Comparison of ENCODE assay signal across 8 mouse cellular contexts in the genomic region with DNA sequence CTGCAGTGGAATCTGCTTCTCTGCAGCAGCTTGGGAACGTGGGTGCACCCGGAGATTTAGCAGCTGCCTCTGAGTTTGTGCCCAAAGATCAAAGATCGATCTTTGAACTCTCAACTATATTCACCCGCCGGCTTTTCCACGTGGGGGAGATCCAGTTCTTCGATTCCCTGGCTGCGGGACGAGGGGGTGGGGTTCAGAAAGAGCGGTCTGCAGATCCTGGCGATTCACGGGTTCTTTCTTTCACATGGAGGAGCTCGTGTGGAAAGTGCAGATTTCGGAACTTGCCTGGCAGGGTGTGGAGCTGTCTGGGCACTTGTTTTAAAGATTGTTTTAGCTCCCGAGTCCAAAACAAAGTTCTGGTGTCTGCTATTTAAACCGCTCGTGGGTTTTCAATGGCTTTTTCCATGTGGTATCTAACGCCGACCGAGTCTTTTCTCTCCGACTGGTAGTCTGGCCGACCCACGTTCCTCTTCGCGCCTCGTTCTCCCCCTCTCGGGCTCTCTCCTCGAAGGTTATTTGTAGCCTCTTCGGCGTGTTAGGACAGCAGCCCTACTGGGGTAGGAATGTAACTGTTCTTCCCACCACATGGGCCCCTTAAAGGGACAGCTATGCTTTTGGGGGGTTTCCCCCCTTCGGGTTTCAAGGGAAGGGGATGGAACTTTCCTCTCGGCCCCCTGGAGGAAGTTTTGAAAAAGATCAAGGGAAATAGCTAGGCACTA. TPM values are rescaled to one million over a fixed set of nuclear protein-coding genes. Genes with fewer than 3 reads are reported as not detected.
DNase-seq lines count a peak whose midpoint lies in the region; ATAC-seq and TF ChIP-seq lines count a peak whose summit lies in the region.

No protein-coding gene starts in this region.

- H3K4me2 ChIP-seq in heart, postnatal 0 days (ENCODE audit: low read depth, low read length) = peak overlapping the region; percentile 94
- H3K4me2 ChIP-seq in stomach, embryonic 14.5 days (replicated peaks; ENCODE audit: low read depth, low read length) = peak overlapping the region; percentile 89

- H3K9me3 ChIP-seq in heart, postnatal 0 days (replicated peaks; ENCODE audit: control insufficient read depth, low read length) = no peaks in the 10 kb centered on the region
- H3K9me3 ChIP-seq in stomach, embryonic 14.5 days (ENCODE audit: control insufficient read depth, low read depth, low read length) = no peaks in the 10 kb centered on the region

- no peak overlapping the region for H3K27ac ChIP-seq in thymus, adult 2 months (ENCODE audit: control insufficient read depth, insufficient read depth, low read length)
- peak overlapping the region; percentile 85 for H3K27ac ChIP-seq in heart, postnatal 0 days (ENCODE audit: low read depth)
- H3K27ac ChIP-seq in stomach, embryonic 14.5 days (ENCODE audit: low read length) = peak overlapping the region; percentile 92

- no peak for TF ChIP-seq CTCF in thymus, adult 2 months (IDR thresholded peaks at IDR 0.05; ENCODE audit: borderline replicate concordance, control insufficient read depth, extremely low read depth, insufficient read depth, low read length, poor library complexity)
- peak; percentile 27 for TF ChIP-seq CTCF in heart, postnatal 0 days (IDR thresholded peaks at IDR 0.05; ENCODE audit: low read depth)

- TF ChIP-seq EP300 in heart, postnatal 0 days (IDR thresholded peaks at IDR 0.05; ENCODE audit: low read depth) = no peak

- peaks cover 18% of the 10 kb centered on the region for H3K27me3 ChIP-seq in thymus, adult 2 months (ENCODE audit: control insufficient read depth, insufficient read depth, low read length)
- H3K27me3 ChIP-seq in heart, postnatal 0 days (ENCODE audit: control insufficient read depth, insufficient read depth, low read length) = no peaks in the 10 kb centered on the region
- no peaks in the 10 kb centered on the region for H3K27me3 ChIP-seq in stomach, embryonic 14.5 days (ENCODE audit: control insufficient read depth, insufficient read depth, low read length)

- peak; percentile 46 for ATAC-seq in heart, postnatal 0 days (ENCODE audit: insufficient read depth, low read depth)
- no peak for ATAC-seq in stomach, embryonic 14.5 days (ENCODE audit: insufficient number of reproducible peaks, insufficient read depth, low FRiP score, low read depth)
- no peak for ATAC-seq in erythroid progenitor cell, adult 5-6 weeks (replicated peaks; ENCODE audit: low FRiP score, poor library complexity, severe bottlenecking)

- no peak for TF ChIP-seq POLR2A in thymus, adult 2 months (IDR thresholded peaks at IDR 0.05; ENCODE audit: control insufficient read depth, extremely low read depth, insufficient read depth, low read length, poor library complexity)

- H3K36me3 ChIP-seq in thymus, adult 2 months (ENCODE audit: control insufficient read depth, insufficient read depth, low read length) = no peaks in the 10 kb centered on the region
- no peaks in the 10 kb centered on the region for H3K36me3 ChIP-seq in heart, postnatal 0 days (replicated peaks; ENCODE audit: control insufficient read depth, insufficient read depth, low read length)
- H3K36me3 ChIP-seq in stomach, embryonic 14.5 days (ENCODE audit: control insufficient read depth, insufficient read depth, low read length) = no peaks in the 10 kb centered on the region

- peaks cover 17% of the 10 kb centered on the region for H3K4me1 ChIP-seq in thymus, adult 2 months (replicated peaks; ENCODE audit: control insufficient read depth, insufficient read depth, low read length)
- peaks cover 43% of the 10 kb centered on the region for H3K4me1 ChIP-seq in heart, postnatal 0 days (ENCODE audit: control insufficient read depth, insufficient read depth)
- H3K4me1 ChIP-seq in stomach, embryonic 14.5 days (ENCODE audit: control insufficient read depth, insufficient read depth, low read length) = peaks cover 26% of the 10 kb centered on the region

- peak overlapping the region; percentile 76 for H3K9ac ChIP-seq in heart, postnatal 0 days (replicated peaks; ENCODE audit: low read depth, low read length)
- H3K9ac ChIP-seq in stomach, embryonic 14.5 days (replicated peaks; ENCODE audit: low read depth, low read length) = peak overlapping the region; percentile 81

- no peak for DNase-seq in thymus, adult 2 months
- no peak for DNase-seq in thymus, adult 18-20 months
- peak; percentile 83 for DNase-seq in embryo, embryonic 11 days
- peak; percentile 75 for DNase-seq in heart, postnatal 0 days (ENCODE audit: low spot score)
- peak; percentile 88 to 90 for DNase-seq in kidney, postnatal 36 days
- DNase-seq in lung, postnatal 36 days = peak; percentile 67

- peak overlapping the region; percentile 38 for H3K4me3 ChIP-seq in thymus, adult 2 months (ENCODE audit: control insufficient read depth, insufficient read depth, low read length)
- H3K4me3 ChIP-seq in heart, postnatal 0 days (ENCODE audit: low read depth, low read length) = peak overlapping the region; percentile 82
- peak overlapping the region; percentile 88 for H3K4me3 ChIP-seq in stomach, embryonic 14.5 days (ENCODE audit: low read depth, low read length)

- under 1% methylated on average over 32 of the region's 32 CpGs for WGBS in thymus, adult 2 months
- under 1% methylated on average over 32 of the region's 32 CpGs for WGBS in heart, postnatal 0 days
- WGBS in stomach, embryonic 14.5 days = under 1% methylated on average over 32 of the region's 32 CpGs

RNA-seq across cellular contexts. Expression of gene Lrp4, which starts 1.5 kb away (rescaled TPM):
- polyA plus RNA-seq in thymus, adult 2 months (2012; rRNA removed) = 3.1 and 3.7 TPM in 2 replicates
- 12.2 and 22.3 TPM in 2 replicates for total RNA-seq in heart, postnatal 0 days (2014; rRNA removed; ENCODE audit: low replicate concordance)
- polyA plus RNA-seq in heart, postnatal 0 days (2015; fragmentation: Nextera tagmentation; extraction: Ambion mirVana) = 2.7 and 2.8 TPM in 2 replicates
- polyA plus RNA-seq in stomach, embryonic 14.5 days (2014; fragmentation: Nextera tagmentation; extraction: Ambion mirVana) = 5.2 and 5.9 TPM in 2 replicates
- total RNA-seq in erythroid progenitor cell, adult 5-6 weeks (2015; ENCODE audit: low replicate concordance) = 0.42 and 1.1 TPM in 2 replicates
- 0.51 and 2.6 TPM in 2 replicates for total RNA-seq in erythroid progenitor cell, adult 5-6 weeks (2017; ENCODE audit: low replicate concordance)

RNA-seq across cellular contexts. Expression of gene 1110051M20Rik, which starts 14.3 kb away (rescaled TPM):
- 10.3 and 11.9 TPM in 2 replicates for polyA plus RNA-seq in thymus, adult 2 months (2012; rRNA removed)
- total RNA-seq in heart, postnatal 0 days (2014; rRNA removed; ENCODE audit: low replicate concordance) = 24.5 and 32.0 TPM in 2 replicates
- 24.6 and 27.8 TPM in 2 replicates for polyA plus RNA-seq in heart, postnatal 0 days (2015; fragmentation: Nextera tagmentation; extraction: Ambion mirVana)
- 60.0 and 67.1 TPM in 2 replicates for polyA plus RNA-seq in stomach, embryonic 14.5 days (2014; fragmentation: Nextera tagmentation; extraction: Ambion mirVana)
- total RNA-seq in erythroid progenitor cell, adult 5-6 weeks (2015; ENCODE audit: low replicate concordance) = 1.4 and 3.8 TPM in 2 replicates
- total RNA-seq in erythroid progenitor cell, adult 5-6 weeks (2017; ENCODE audit: low replicate concordance) = 1.2 and 4.0 TPM in 2 replicates

Comparison
In these comparisons a context has a peak if more than half of its experiments do, and no peak if none do; other contexts are left out.
1. DNase-seq: peak in embryo, embryonic 11 days (single experiment), heart, postnatal 0 days (single experiment), kidney, postnatal 36 days (2 of 2) and lung, postnatal 36 days (single experiment); none in thymus, adult 2 months (single experiment) and thymus, adult 18-20 months (0 of 2).
2. H3K4me3 ChIP-seq: peak in every context shown above with its lines; median percentile 88 in stomach, embryonic 14.5 days; 82 in heart, postnatal 0 days; 38 in thymus, adult 2 months.